ENCODE assay signal across 8 mouse cellular contexts in genomic region chr19:55877404-55877915, GRCm38 (mm10).
DNase-seq lines count a peak whose midpoint lies in the region; ATAC-seq lines count a peak whose summit lies in the region.

No protein-coding gene starts in this region.

- no peaks in the 10 kb centered on the region for H3K36me3 ChIP-seq in forebrain, embryonic 16.5 days (ENCODE audit: control insufficient read depth, insufficient read depth)
- H3K36me3 ChIP-seq in hindbrain, embryonic 14.5 days (replicated peaks; ENCODE audit: control insufficient read depth, insufficient read depth), result no peaks in the 10 kb centered on the region

- H3K27ac ChIP-seq in forebrain, embryonic 16.5 days (ENCODE audit: low read length), result no peak overlapping the region
- H3K27ac ChIP-seq in hindbrain, embryonic 14.5 days, result no peak overlapping the region

- H3K9me3 ChIP-seq in forebrain, embryonic 16.5 days (ENCODE audit: control insufficient read depth, low read length), result no peaks in the 10 kb centered on the region
- no peaks in the 10 kb centered on the region for H3K9me3 ChIP-seq in hindbrain, embryonic 14.5 days (ENCODE audit: control insufficient read depth, low read length)

- 11% methylated on average over 7 of the region's 7 CpGs for WGBS in forebrain, embryonic 16.5 days
- 17% methylated on average over 7 of the region's 7 CpGs for WGBS in hindbrain, embryonic 14.5 days

- H3K4me1 ChIP-seq in forebrain, embryonic 16.5 days (replicated peaks; ENCODE audit: control insufficient read depth, insufficient read depth, low read length), result peaks cover 24% of the 10 kb centered on the region
- peaks cover 11% of the 10 kb centered on the region for H3K4me1 ChIP-seq in hindbrain, embryonic 14.5 days (replicated peaks; ENCODE audit: control insufficient read depth, insufficient read depth, low read length)

- H3K4me2 ChIP-seq in forebrain, embryonic 16.5 days (ENCODE audit: low read length), result no peak overlapping the region
- no peak overlapping the region for H3K4me2 ChIP-seq in hindbrain, embryonic 14.5 days (replicated peaks)

- no peaks in the 10 kb centered on the region for H3K27me3 ChIP-seq in forebrain, embryonic 16.5 days (replicated peaks; ENCODE audit: control insufficient read depth, insufficient read depth, low read length)
- no peaks in the 10 kb centered on the region for H3K27me3 ChIP-seq in hindbrain, embryonic 14.5 days (ENCODE audit: control insufficient read depth, insufficient read depth, low read length)

- peak; percentile 54 for ATAC-seq in forebrain, embryonic 16.5 days
- peak; percentile 59; the same call in 1 of the 2 replicates for ATAC-seq in hindbrain, embryonic 14.5 days (ENCODE audit: low FRiP score)
- peak; percentile 84 for ATAC-seq in megakaryocyte, adult 5-6 weeks (ENCODE audit: poor library complexity, severe bottlenecking)
- ATAC-seq in activated CD4-positive, CD25-positive, alpha-beta regulatory T cell, adult 4 months, result no peak

- DNase-seq in R1 (ENCODE audit: low read depth, low spot score), result peak; percentile 62
- peak; percentile 64 for DNase-seq in c-Kit-positive CD71-positive TER-119-positive erythroid progenitor cells, embryonic 14.5 days (ENCODE audit: low spot score)
- peak; percentile 70 for DNase-seq in hindbrain, embryonic 14.5 days (ENCODE audit: low spot score)
- DNase-seq in left cerebral cortex, adult 18-20 months (ENCODE audit: low spot score in 2 of 2), result peak; percentile 45 to 66
- DNase-seq in right cerebral cortex, postnatal 25 days, result peak; percentile 20

- no peak overlapping the region for H3K4me3 ChIP-seq in forebrain, embryonic 16.5 days (replicated peaks; ENCODE audit: low read length)
- H3K4me3 ChIP-seq in hindbrain, embryonic 14.5 days (replicated peaks; ENCODE audit: low read length), result no peak overlapping the region

- H3K9ac ChIP-seq in forebrain, embryonic 16.5 days (replicated peaks; ENCODE audit: low read depth, low read length), result no peak overlapping the region
- no peak overlapping the region for H3K9ac ChIP-seq in hindbrain, embryonic 14.5 days

Comparison
In these comparisons a context has a peak if more than half of its experiments do, and no peak if none do; other contexts are left out.
1. DNase-seq: peak in every context shown above with its lines; median percentile 70 in hindbrain, embryonic 14.5 days; 64 in c-Kit-positive CD71-positive TER-119-positive erythroid progenitor cells, embryonic 14.5 days; 62 in R1; 56 in left cerebral cortex, adult 18-20 months; 20 in right cerebral cortex, postnatal 25 days.